ENCODE assay signal across 8 mouse cellular contexts in the genomic region with DNA sequence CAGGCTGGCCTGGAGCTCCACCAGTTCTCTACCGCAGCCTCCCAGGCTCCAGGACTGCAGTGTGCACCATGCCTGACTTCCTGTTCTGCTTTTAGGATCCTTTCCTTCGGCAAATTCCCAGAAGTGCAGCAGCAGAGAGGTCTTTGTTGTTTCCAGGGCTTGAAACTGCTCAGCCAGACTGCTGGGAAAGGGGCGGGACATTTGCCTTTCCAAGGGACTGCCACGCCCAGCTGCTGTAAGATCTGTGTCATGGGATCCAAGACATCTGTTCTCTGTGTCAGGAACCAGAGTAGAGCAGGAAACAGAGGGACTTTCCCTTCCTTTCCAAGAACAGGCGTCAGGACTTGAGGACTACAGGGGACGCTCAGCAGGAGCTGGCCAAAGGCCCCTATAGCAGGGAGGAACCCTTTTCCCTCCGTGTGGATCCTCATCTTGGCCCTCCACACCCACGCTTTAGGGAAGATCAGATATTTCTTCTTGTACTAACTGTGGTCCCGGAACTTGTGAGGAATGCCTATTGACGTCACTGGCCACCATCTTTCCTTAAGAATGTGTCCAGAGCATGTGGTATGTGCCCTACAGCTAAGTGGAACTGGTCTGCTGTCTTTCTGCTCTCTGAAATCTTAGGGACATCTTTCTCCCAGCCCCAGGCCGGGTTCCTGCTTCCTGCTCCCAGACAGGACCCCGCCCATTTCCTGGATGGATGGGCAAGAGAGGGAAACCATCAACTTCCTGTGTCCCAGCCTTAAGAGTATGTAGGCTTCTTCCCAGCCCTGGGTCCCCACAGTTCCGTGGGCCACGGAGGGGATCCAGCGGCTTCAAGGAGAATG. TPM values are rescaled to one million over a fixed set of nuclear protein-coding genes. Genes with fewer than 3 reads are reported as not detected.
DNase-seq lines count a peak whose midpoint lies in the region; ATAC-seq and TF ChIP-seq lines count a peak whose summit lies in the region.

No protein-coding gene starts in this region.

- H3K4me1 ChIP-seq in forebrain, embryonic 10.5 days = peaks cover 40% of the 10 kb centered on the region
- H3K4me1 ChIP-seq in heart, postnatal 0 days (ENCODE audit: control insufficient read depth, insufficient read depth) = peaks cover 26% of the 10 kb centered on the region
- H3K4me1 ChIP-seq in stomach, postnatal 0 days (replicated peaks; ENCODE audit: control insufficient read depth, insufficient read depth) = no peaks in the 10 kb centered on the region; the same call in none of the 2 replicates

- peak; percentile 87 for ATAC-seq in heart, postnatal 0 days (ENCODE audit: insufficient read depth, low read depth)
- peak; percentile 12; the same call in 1 of the 2 replicates for ATAC-seq in megakaryocyte progenitor cell, adult 5-6 weeks (replicated peaks; ENCODE audit: poor library complexity)
- ATAC-seq in stomach, postnatal 0 days (ENCODE audit: low FRiP score, low TSS enrichment) = peak; percentile 94

- H3K27ac ChIP-seq in forebrain, embryonic 10.5 days = peak overlapping the region; percentile 89
- H3K27ac ChIP-seq in heart, postnatal 0 days (ENCODE audit: low read depth) = peak overlapping the region; percentile 97
- H3K27ac ChIP-seq in stomach, postnatal 0 days (replicated peaks) = peak overlapping the region; percentile 96

- DNase-seq in right cerebral cortex, postnatal 10 days (ENCODE audit: low spot score in 2 of 2) = peak; percentile 52 to 67
- DNase-seq in right cerebral cortex, postnatal 25 days = no peak
- DNase-seq in forebrain, embryonic 10.5 days (ENCODE audit: extremely low spot score, low spot score) = peak; percentile 68
- DNase-seq in heart, postnatal 0 days (ENCODE audit: low spot score) = peak; percentile 91
- DNase-seq in kidney, postnatal 25 days = peak; percentile 90 to 92
- peak; percentile 85 for DNase-seq in stomach, postnatal 0 days (ENCODE audit: low spot score)
- no peak for DNase-seq in layer of hippocampus, postnatal 14 days (ENCODE audit: low spot score in 2 of 2)

- H3K9ac ChIP-seq in heart, postnatal 0 days (replicated peaks; ENCODE audit: low read depth, low read length) = 0 out of 2 replicates have a peak overlapping the region, but pooled peaks have one; percentile 32
- H3K9ac ChIP-seq in stomach, postnatal 0 days (ENCODE audit: low read length) = peak overlapping the region; percentile 45; the same call in 1 of the 2 replicates

- peaks cover 11% of the 10 kb centered on the region; the same call in 1 of the 2 replicates for H3K9me3 ChIP-seq in forebrain, embryonic 10.5 days
- no peaks in the 10 kb centered on the region for H3K9me3 ChIP-seq in heart, postnatal 0 days (replicated peaks; ENCODE audit: control insufficient read depth, low read length)
- H3K9me3 ChIP-seq in stomach, postnatal 0 days (ENCODE audit: control insufficient read depth, low read length) = no peaks in the 10 kb centered on the region

- H3K27me3 ChIP-seq in forebrain, embryonic 10.5 days (ENCODE audit: poor library complexity, severe bottlenecking) = no peaks in the 10 kb centered on the region
- H3K27me3 ChIP-seq in heart, postnatal 0 days (ENCODE audit: control insufficient read depth, insufficient read depth, low read length) = no peaks in the 10 kb centered on the region
- no peaks in the 10 kb centered on the region for H3K27me3 ChIP-seq in stomach, postnatal 0 days (ENCODE audit: control insufficient read depth, insufficient read depth, low read length)

- no peak for TF ChIP-seq CTCF in heart, postnatal 0 days (IDR thresholded peaks at IDR 0.05; ENCODE audit: low read depth)
- no peak; the same call in 1 of the 2 replicates for TF ChIP-seq CTCF in stomach, postnatal 0 days (IDR thresholded peaks at IDR 0.05; ENCODE audit: low read depth)

- TF ChIP-seq EP300 in heart, postnatal 0 days (IDR thresholded peaks at IDR 0.05; ENCODE audit: low read depth) = peak; percentile 90
- no peak for TF ChIP-seq EP300 in stomach, postnatal 0 days (optimal IDR thresholded peaks at IDR 0.05)

- WGBS in forebrain, embryonic 10.5 days = 43% methylated on average over 15 of the region's 15 CpGs
- WGBS in heart, postnatal 0 days = 28% methylated on average over 15 of the region's 15 CpGs
- WGBS in stomach, postnatal 0 days = 16% methylated on average over 15 of the region's 15 CpGs

- no peaks in the 10 kb centered on the region for H3K36me3 ChIP-seq in forebrain, embryonic 10.5 days (replicated peaks)
- H3K36me3 ChIP-seq in heart, postnatal 0 days (replicated peaks; ENCODE audit: control insufficient read depth, insufficient read depth, low read length) = no peaks in the 10 kb centered on the region
- H3K36me3 ChIP-seq in stomach, postnatal 0 days (ENCODE audit: control insufficient read depth, insufficient read depth, low read length) = no peaks in the 10 kb centered on the region

- peak overlapping the region; percentile 42 for H3K4me2 ChIP-seq in heart, postnatal 0 days (ENCODE audit: low read depth, low read length)
- H3K4me2 ChIP-seq in stomach, postnatal 0 days (replicated peaks; ENCODE audit: low read depth) = peak overlapping the region; percentile 37

- H3K4me3 ChIP-seq in forebrain, embryonic 10.5 days = peak overlapping the region; percentile 4; the same call in 1 of the 2 replicates
- peak overlapping the region; percentile 23 for H3K4me3 ChIP-seq in heart, postnatal 0 days (ENCODE audit: low read depth, low read length)
- H3K4me3 ChIP-seq in stomach, postnatal 0 days (ENCODE audit: low read depth, low read length) = 0 out of 2 replicates have a peak overlapping the region, but pooled peaks have one; percentile 10

RNA-seq across cellular contexts. Expression of a gene that starts 52.4 kb away (rescaled TPM):
- polyA plus RNA-seq in forebrain, embryonic 10.5 days (2016; fragmentation: Nextera tagmentation; extraction: Ambion mirVana) = 64.9 and 67.0 TPM in 2 replicates
- total RNA-seq in heart, postnatal 0 days (2014; rRNA removed; ENCODE audit: low replicate concordance) = 78.3 and 91.9 TPM in 2 replicates
- 32.0 and 36.6 TPM in 2 replicates for polyA plus RNA-seq in heart, postnatal 0 days (2015; fragmentation: Nextera tagmentation; extraction: Ambion mirVana)
- 0.59 and 2.1 TPM in 2 replicates for total RNA-seq in megakaryocyte progenitor cell, adult 5-6 weeks (2015)
- 1.2 and 2.7 TPM in 2 replicates for total RNA-seq in megakaryocyte progenitor cell, adult 5-6 weeks (2017)
- 11.8 and 12.2 TPM in 2 replicates for polyA plus RNA-seq in stomach, postnatal 0 days (2015; fragmentation: Nextera tagmentation; extraction: Ambion mirVana)
- 100 to 1,000 TPM; 219 to 230 TPM for total RNA-seq in layer of hippocampus, postnatal 14 days (2021)

RNA-seq across cellular contexts. Expression of a gene that starts 57.6 kb away (rescaled TPM):
- polyA plus RNA-seq in forebrain, embryonic 10.5 days (2016; fragmentation: Nextera tagmentation; extraction: Ambion mirVana) = 61.7 and 65.1 TPM in 2 replicates
- 77.1 and 78.2 TPM in 2 replicates for total RNA-seq in heart, postnatal 0 days (2014; rRNA removed; ENCODE audit: low replicate concordance)
- polyA plus RNA-seq in heart, postnatal 0 days (2015; fragmentation: Nextera tagmentation; extraction: Ambion mirVana) = 53.8 and 55.7 TPM in 2 replicates
- total RNA-seq in megakaryocyte progenitor cell, adult 5-6 weeks (2015) = 31.8 and 35.0 TPM in 2 replicates
- total RNA-seq in megakaryocyte progenitor cell, adult 5-6 weeks (2017) = 20.7 and 25.8 TPM in 2 replicates
- polyA plus RNA-seq in stomach, postnatal 0 days (2015; fragmentation: Nextera tagmentation; extraction: Ambion mirVana) = 68.1 and 69.5 TPM in 2 replicates
- total RNA-seq in layer of hippocampus, postnatal 14 days (2021) = 10 to 100 TPM; 12.2 to 15.0 TPM

Comparison
In these comparisons a context has a peak if more than half of its experiments do, and no peak if none do; other contexts are left out.
1. DNase-seq: peak in right cerebral cortex, postnatal 10 days (2 of 2), forebrain, embryonic 10.5 days (single experiment), heart, postnatal 0 days (single experiment), kidney, postnatal 25 days (2 of 2) and stomach, postnatal 0 days (single experiment); none in right cerebral cortex, postnatal 25 days (single experiment) and layer of hippocampus, postnatal 14 days (0 of 2).
2. ATAC-seq: peak in every context shown above with its lines; median percentile 94 in stomach, postnatal 0 days; 87 in heart, postnatal 0 days; 12 in megakaryocyte progenitor cell, adult 5-6 weeks.
3. RNA of a gene that starts 52.4 kb away (total RNA-seq): 219 to 230 TPM in layer of hippocampus, postnatal 14 days and 78.3 to 91.9 TPM in heart, postnatal 0 days; 0.59 to 2.7 TPM in megakaryocyte progenitor cell, adult 5-6 weeks; every median in the first group is over 10 times any median in the second.
4. Peak in every context shown above with its lines, with median percentiles within 50 percentile points of each other: H3K27ac ChIP-seq and H3K4me3 ChIP-seq.